Mouse (Mus musculus) lung, postnatal 0 days (tissue): ENCODE results near the gene Tbc1d10a. TPM values are rescaled to one million over a fixed set of nuclear protein-coding genes. Genes with fewer than 3 reads are reported as not detected.

Experiments
- ATAC-seq: fragments of 200-750 bp; cut with Nextera tagmentation; 2 replicates; pipeline ENCODE4 v1.8.0; 2017; ENCODE audit warnings: moderate library complexity
- DNase-seq: peaks from one replicate; pipeline ENCODE4 v3.0.0-alpha.2; 2016; ENCODE audit warnings: low spot score
- H3K27ac ChIP-seq: fragments of 300-500 bp; sonication (generic); 2 replicates; pipeline ENCODE4 v1.5.1; 2014; ENCODE audit warnings: antibody characterized with exemption, mild to moderate bottlenecking, low read length, mixed read lengths
- H3K27me3 ChIP-seq: fragments of 300-500 bp; sonication (generic); replicated peaks from 2 replicates; pipeline ENCODE4 v1.6.1; 2014; ENCODE audit warnings: low read length, mixed read lengths; ENCODE audit not compliant: insufficient read depth
- H3K36me3 ChIP-seq: fragments of 300-500 bp; sonication (generic); 2 replicates; pipeline ENCODE4 v1.6.1; 2014; ENCODE audit warnings: low read length, mixed read lengths; ENCODE audit not compliant: insufficient read depth
- H3K4me1 ChIP-seq: fragments of 300-500 bp; sonication (generic); 2 replicates; pipeline ENCODE4 v1.6.1; 2014; ENCODE audit warnings: antibody characterized with exemption, low read depth, low read length, mixed read lengths; ENCODE audit not compliant: insufficient read depth
- H3K4me2 ChIP-seq: fragments of 300-500 bp; sonication (generic); replicated peaks from 2 replicates; pipeline ENCODE4 v1.6.1; 2014; ENCODE audit warnings: low read depth, mild to moderate bottlenecking, low read length, moderate library complexity, mixed read lengths
- H3K4me3 ChIP-seq: fragments of 300-500 bp; sonication (generic); 2 replicates; pipeline ENCODE4 v1.5.1; 2014; ENCODE audit warnings: low read depth, low read length
- H3K9ac ChIP-seq: fragments of 300-500 bp; sonication (generic); replicated peaks from 2 replicates; pipeline ENCODE4 v1.6.1; 2014; ENCODE audit warnings: low read depth, mild to moderate bottlenecking
- H3K9me3 ChIP-seq: fragments of 300-500 bp; sonication (generic); 2 replicates; pipeline ENCODE4 v1.6.1; 2016; ENCODE audit warnings: low read length, mixed read lengths
- CTCF ChIP-seq: IDR thresholded peaks from 2 replicates; pipeline ENCODE4 v1.5.1; 2016; ENCODE audit warnings: antibody characterized with exemption, mild to moderate bottlenecking
- EP300 ChIP-seq: IDR thresholded peaks from 2 replicates; pipeline ENCODE4 v1.6.1; 2016; ENCODE audit warnings: antibody characterized with exemption, mild to moderate bottlenecking, control low read depth
- WGBS: fragments of 180-500 bp; shearing (Covaris S2); extraction: QIAGEN DNeasy Blood & Tissue Kit; methylation state at CpG from one replicate; pipeline ENCODE4 v1.1.7; 2014; 5-methylcytosine and 5-hydroxymethylcytosine counted together
- polyA plus RNA-seq: library from polyadenylated mRNA; unstranded; fragments of >200 nt; fragmentation: Nextera tagmentation; extraction: Ambion mirVana; gene quantifications from 2 replicates; pipeline ENCODE4 v1.2.1, GENCODE M21; 2015

Gene Tbc1d10a
- polyA plus RNA-seq, 1 experiment from 2014 or later = 41.7 TPM

DNA sequence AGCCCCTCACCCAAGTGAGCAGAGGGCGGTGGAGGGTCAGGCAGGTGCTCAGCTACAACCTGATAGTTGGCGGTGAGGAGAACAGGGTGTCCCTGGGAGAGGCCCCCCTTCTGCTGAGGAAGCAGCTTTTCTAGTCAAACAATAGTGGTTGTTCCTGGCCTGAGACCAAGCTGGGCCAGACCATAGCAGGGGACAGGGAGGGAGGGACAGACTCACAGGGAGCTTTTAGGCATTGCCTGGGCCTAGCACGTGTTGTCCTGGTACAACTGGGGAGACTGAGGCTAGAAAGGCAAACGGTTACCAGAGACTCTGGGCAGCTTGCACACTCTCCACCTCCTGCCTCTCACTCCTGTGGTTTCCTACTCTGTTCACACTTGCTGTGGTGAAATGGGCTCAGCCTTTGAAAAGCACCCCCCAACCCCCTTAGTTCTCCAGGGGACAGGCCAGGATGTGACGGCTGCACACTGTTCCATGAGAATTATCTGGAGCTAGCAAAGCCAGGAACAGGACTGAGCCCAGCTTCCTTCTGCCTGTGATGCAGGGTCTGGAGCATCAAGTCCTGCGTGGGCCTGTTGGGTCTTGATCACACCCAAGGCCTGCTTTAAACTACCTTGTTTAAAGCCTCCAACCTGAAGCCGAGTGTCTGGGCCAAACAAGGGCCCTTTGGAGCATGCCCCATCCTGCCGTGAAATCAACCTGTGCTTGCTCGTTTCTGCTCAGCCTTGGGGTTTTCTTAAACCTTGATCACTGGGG, 29.8 kb downstream of the Tbc1d10a start:
- peak; percentile 77 for DNase-seq

DNA sequence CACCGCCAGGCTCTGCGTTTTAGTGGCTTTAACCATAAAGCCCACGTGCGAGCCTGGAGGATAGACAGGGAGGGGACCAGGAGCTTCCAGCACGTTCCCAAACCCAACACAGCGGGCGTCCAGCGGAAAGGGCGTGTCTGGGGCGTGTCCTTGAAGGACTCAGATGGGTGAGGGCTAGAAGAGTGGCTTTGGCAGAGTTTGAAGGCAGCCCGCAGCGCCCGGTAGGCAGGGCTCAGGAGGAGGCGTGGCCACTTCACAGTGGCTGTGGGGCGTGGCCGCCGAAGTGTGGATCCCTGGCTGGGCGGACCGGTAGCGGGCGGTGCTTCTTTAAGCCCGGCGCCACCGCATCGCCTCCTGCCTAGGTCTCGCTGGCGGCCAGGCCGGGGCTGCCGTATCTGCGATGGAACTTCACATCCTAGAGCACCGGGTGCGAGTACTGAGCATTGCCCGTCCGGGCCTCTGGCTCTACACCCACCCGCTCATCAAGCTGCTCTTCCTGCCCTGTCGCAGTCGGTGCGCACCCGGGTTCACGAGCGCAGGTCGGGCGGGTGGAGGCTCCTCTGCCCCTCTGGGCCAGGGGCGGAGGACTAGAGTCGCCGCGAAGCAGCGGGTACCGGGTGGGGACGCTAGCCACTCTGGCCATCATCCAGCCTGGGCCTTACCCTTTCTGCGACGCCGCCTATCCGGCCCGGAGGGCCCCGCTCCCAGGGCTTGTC, 31.5 kb downstream of the Tbc1d10a start, which contains the start of gene Castor1:
Gene Castor1, plus strand, starts transcription at position 312 of the 716 bp plus-strand sequence.
- 2% methylated on average over 54 of the region's 56 CpGs for WGBS
- H3K9me3 ChIP-seq = no peaks in the 10 kb centered on the region
- H3K4me3 ChIP-seq = peak within 1 kb of the TSS; percentile 53
- H3K4me2 ChIP-seq = peak within 1 kb of the TSS; percentile 98
- TF ChIP-seq EP300 (no peak), CTCF (peak; percentile 14; the same call in 1 of the 2 replicates)
- ATAC-seq = peak; percentile 93
- H3K27me3 ChIP-seq = no peaks in the 10 kb centered on the region
- DNase-seq = peak; percentile 98
- H3K9ac ChIP-seq = peak within 1 kb of the TSS; percentile 34; the same call in 1 of the 2 replicates
- H3K27ac ChIP-seq = peak within 1 kb of the TSS; percentile 62
- peaks cover 20% of the 10 kb centered on the region; the same call in 1 of the 2 replicates for H3K36me3 ChIP-seq
- H3K4me1 ChIP-seq = peaks cover 16% of the 10 kb centered on the region; the same call in 1 of the 2 replicates

More for the DNA sequence above, 29.8 kb downstream of the Tbc1d10a start:
- Histone ChIP-seq H3K27ac (peak overlapping the region; percentile 80), H3K4me3 (no peak overlapping the region), H3K4me2 (no peak overlapping the region), H3K9me3 (no peaks in the 10 kb centered on the region), H3K36me3 (peaks cover 33% of the 10 kb centered on the region; the same call in 1 of the 2 replicates), H3K27me3 (no peaks in the 10 kb centered on the region), H3K9ac (no peak overlapping the region), H3K4me1 (peaks cover 16% of the 10 kb centered on the region; the same call in 1 of the 2 replicates)
- WGBS = 56% methylated on average over 9 of the region's 9 CpGs
- peak; percentile 56 for ATAC-seq
- TF ChIP-seq EP300 (peak; percentile 69; the same call in 1 of the 2 replicates), CTCF (no peak)

DNA sequence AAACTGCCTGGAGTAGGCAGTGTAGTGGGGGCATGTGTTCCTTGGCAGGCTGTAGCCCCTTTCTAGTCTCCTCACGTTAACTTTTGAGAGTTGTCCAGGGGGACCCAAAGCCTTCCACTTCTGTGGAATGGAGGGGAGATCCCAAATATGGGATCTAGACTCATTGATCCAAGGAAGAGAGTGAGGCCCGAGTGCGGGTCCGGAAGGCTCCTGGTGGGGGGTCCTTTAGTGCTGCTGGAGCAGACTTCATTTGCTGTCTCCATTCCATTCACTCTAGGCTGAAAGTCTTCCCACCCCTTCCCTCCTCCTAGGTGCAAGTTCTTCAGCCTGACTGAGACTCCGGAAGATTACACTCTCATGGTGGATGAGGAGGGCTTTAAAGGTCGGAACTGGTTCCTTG, 32.0 kb downstream of the Tbc1d10a start:
- WGBS = 15% methylated on average over 6 of the region's 6 CpGs
- DNase-seq = no peak
- ATAC-seq = no peak
- H3K4me3 ChIP-seq = peak overlapping the region; percentile 53
- H3K4me1 ChIP-seq = peaks cover 16% of the 10 kb centered on the region; the same call in 1 of the 2 replicates
- peak overlapping the region; percentile 34; the same call in 1 of the 2 replicates for H3K9ac ChIP-seq
- no peaks in the 10 kb centered on the region for H3K27me3 ChIP-seq
- TF ChIP-seq CTCF = no peak
- no peak for TF ChIP-seq EP300
- peak overlapping the region; percentile 62 for H3K27ac ChIP-seq
- H3K36me3 ChIP-seq = peaks cover 20% of the 10 kb centered on the region; the same call in 1 of the 2 replicates
- H3K9me3 ChIP-seq = no peaks in the 10 kb centered on the region
- peak overlapping the region; percentile 98 for H3K4me2 ChIP-seq

DNA sequence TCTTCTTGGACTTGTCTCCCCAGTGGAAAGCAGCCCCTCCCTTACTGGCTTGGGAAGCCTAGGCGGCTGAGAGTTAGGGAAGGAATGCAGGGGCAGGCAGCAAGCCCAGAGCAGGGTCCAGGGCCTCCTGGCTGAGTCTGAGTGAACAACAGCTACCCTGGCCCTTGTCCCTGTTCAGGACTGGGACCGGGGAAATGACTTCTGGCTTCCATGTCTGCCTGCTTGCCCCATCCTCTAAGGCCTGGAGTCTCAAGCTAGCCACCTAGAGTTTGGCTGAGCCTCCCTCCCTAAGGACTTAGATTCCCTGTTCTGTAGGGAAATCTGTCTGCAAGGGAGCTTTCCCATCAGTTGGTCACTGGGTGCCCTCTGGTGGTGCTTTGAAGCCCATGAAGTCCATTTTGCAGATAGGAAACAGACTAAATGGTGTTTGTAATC, 32.7 kb downstream of the Tbc1d10a start:
- peak; percentile 87 for DNase-seq
- Histone ChIP-seq H3K9ac (no peak overlapping the region), H3K4me1 (peaks cover 16% of the 10 kb centered on the region; the same call in 1 of the 2 replicates), H3K36me3 (peaks cover 14% of the 10 kb centered on the region; the same call in 1 of the 2 replicates), H3K27ac (no peak overlapping the region), H3K4me3 (no peak overlapping the region), H3K27me3 (no peaks in the 10 kb centered on the region), H3K9me3 (no peaks in the 10 kb centered on the region), H3K4me2 (peak overlapping the region; percentile 98; the same call in 1 of the 2 replicates)
- WGBS = 7% methylated on average over 2 of the region's 2 CpGs
- ATAC-seq = no peak; the same call in 1 of the 2 replicates
- peak; percentile 91 for TF ChIP-seq CTCF
- no peak for TF ChIP-seq EP300

DNA sequence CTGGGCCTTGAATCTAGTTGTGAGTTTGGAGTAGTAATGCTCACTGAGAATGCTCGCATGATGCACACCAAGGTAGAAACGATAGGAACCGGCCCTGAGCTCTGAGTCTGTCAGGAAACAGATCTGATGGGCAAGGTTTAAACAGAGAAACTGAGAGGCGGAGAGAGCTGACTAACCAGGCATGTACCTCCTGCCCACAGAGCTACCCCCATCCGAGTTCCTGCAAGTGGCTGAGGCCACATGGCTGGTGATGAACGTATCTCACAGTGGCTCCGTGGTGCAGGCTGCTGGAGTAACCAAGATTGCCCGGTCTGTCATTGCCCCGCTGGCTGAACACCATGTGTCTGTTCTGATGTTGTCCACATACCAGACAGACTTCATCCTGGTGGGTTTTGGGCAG, 33.3 kb downstream of the Tbc1d10a start:
- no peak overlapping the region for H3K4me3 ChIP-seq
- no peaks in the 10 kb centered on the region for H3K27me3 ChIP-seq
- no peaks in the 10 kb centered on the region for H3K9me3 ChIP-seq
- H3K4me2 ChIP-seq = no peak overlapping the region
- 0 out of 2 replicates have a peak, but pooled peaks cover 8% of the 10 kb centered on the region for H3K36me3 ChIP-seq
- peaks cover 16% of the 10 kb centered on the region; the same call in 1 of the 2 replicates for H3K4me1 ChIP-seq
- DNase-seq (no peak), ATAC-seq (no peak)
- 66% methylated on average over 9 of the region's 9 CpGs for WGBS
- H3K9ac ChIP-seq = no peak overlapping the region
- H3K27ac ChIP-seq = no peak overlapping the region
- TF ChIP-seq EP300 (no peak), CTCF (no peak)
